Mouse (Mus musculus) Patski (cell line): ENCODE measurements around the gene Megf8. TPM values are rescaled to one million over a fixed set of nuclear protein-coding genes. Genes with fewer than 3 reads are reported as not detected.

Experiments used
- ATAC-seq: fragments of 100-300 bp; one replicate; pipeline ENCODE4 v1.8.0; 2021
- CTCF ChIA-PET: fragments of 350-600 bp; sonication (Branson Sonifier 250); formaldehyde crosslinking; loops from one replicate; lab custom pipeline; 2022; ENCODE audit warnings: inconsistent platforms; lab: Charles Lee
- POLR2A ChIA-PET: fragments of 350-600 bp; sonication (Branson Sonifier 250); formaldehyde crosslinking; loops from one replicate; lab custom pipeline; 2022; ENCODE audit warnings: antibody characterized with exemption, inconsistent platforms; lab: Charles Lee
- DNase-seq: peaks from one replicate; pipeline ENCODE4 v3.0.0-alpha.2; 2011; ENCODE audit warnings: low read depth, low spot score
- H3K27me3 ChIP-seq: fragments of 371-371 bp; one replicate; pipeline ENCODE4 v1.5.1; 2021
- CTCF ChIP-seq: fragments of 100-300 bp; IDR thresholded peaks from one replicate; pipeline ENCODE4 v1.5.1; 2021
- in situ Hi-C: fragments of 300-500 bp; cut with MboI; formaldehyde crosslinking; loops from 3 replicates; pipeline ENCODE4 v1.11.1; 2018; ENCODE audit warnings: low pct_unique_long_range_greater_than_20kb, mixed read lengths
- polyA plus RNA-seq: library from polyadenylated mRNA; unstranded; gene quantifications from one replicate; pipeline ENCODE4 v1.2.3, GENCODE M21; 2021

Megf8 gene
- polyA plus RNA-seq, 1 experiment from 2014 or later: 105 TPM

DNA sequence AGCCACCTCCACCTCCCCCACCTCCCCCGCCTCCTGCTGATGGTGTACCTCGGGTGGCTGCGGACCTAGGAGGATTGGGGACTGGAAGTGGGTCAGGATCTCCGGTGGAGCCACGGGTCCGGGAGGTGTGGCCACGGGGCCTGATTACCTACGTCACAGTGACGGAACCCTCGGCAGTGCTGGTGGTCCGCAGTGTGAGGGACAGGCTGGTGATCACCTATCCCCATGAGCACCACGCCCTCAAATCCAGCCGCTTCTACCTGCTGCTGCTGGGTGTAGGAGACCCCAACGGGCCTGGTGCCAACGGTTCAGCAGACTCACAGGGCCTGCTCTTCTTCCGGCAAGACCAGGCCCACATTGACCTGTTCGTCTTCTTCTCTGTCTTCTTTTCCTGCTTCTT is 46.7 kb downstream of the Megf8 start:
- POLR2A ChIA-PET: interaction anchor here (0.5 kb wide), 1 partner anchor 38 kb away, joined by 3 read pairs; no protein-coding TSS in a partner anchor

GRCm38 (mm10) chr7:25365937-25366625 is 49.1 kb downstream of the Megf8 start:
- ATAC-seq: no peak
- CTCF ChIA-PET: interaction anchor here (0.7 to 1.8 kb wide), 5 partner anchors 13 to 43 kb away, joined by 3 to 4 read pairs (median 4); no protein-coding TSS in a partner anchor
- H3K27me3 ChIP-seq: no peaks in the 10 kb centered on the region

More for the DNA sequence above, 46.7 kb downstream of the Megf8 start:
- no peaks in the 10 kb centered on the region for H3K27me3 ChIP-seq
- DNase-seq (no peak), ATAC-seq (no peak)
- no peak for TF ChIP-seq CTCF
- in situ Hi-C loops: no loop called here
- CTCF ChIA-PET: no interaction called here

GRCm38 (mm10) chr7:25367632-25368293 is 50.8 kb downstream of the Megf8 start:
- no peak for DNase-seq

More at GRCm38 (mm10) chr7:25365937-25366625, 49.1 kb downstream of the Megf8 start:
- in situ Hi-C loops: no loop called here
- DNase-seq: no peak
- TF ChIP-seq CTCF: no peak
- POLR2A ChIA-PET: interaction anchor here (1.1 kb wide), 1 partner anchor 32 kb away, joined by 4 read pairs; no protein-coding TSS in a partner anchor

GRCm38 (mm10) chr7:25368333-25368732 is 51.4 kb downstream of the Megf8 start:
- ChIA-PET CTCF (no interaction called here), POLR2A (no interaction called here)
- no peaks in the 10 kb centered on the region for H3K27me3 ChIP-seq
- no peak for TF ChIP-seq CTCF
- no peak for DNase-seq
- in situ Hi-C loops: no loop called here
- no peak for ATAC-seq

More at GRCm38 (mm10) chr7:25367632-25368293, 50.8 kb downstream of the Megf8 start:
- TF ChIP-seq CTCF: no peak
- H3K27me3 ChIP-seq: no peaks in the 10 kb centered on the region
- POLR2A ChIA-PET: no interaction called here
- CTCF ChIA-PET: no interaction called here
- ATAC-seq: no peak
- in situ Hi-C loops: no loop called here

DNA sequence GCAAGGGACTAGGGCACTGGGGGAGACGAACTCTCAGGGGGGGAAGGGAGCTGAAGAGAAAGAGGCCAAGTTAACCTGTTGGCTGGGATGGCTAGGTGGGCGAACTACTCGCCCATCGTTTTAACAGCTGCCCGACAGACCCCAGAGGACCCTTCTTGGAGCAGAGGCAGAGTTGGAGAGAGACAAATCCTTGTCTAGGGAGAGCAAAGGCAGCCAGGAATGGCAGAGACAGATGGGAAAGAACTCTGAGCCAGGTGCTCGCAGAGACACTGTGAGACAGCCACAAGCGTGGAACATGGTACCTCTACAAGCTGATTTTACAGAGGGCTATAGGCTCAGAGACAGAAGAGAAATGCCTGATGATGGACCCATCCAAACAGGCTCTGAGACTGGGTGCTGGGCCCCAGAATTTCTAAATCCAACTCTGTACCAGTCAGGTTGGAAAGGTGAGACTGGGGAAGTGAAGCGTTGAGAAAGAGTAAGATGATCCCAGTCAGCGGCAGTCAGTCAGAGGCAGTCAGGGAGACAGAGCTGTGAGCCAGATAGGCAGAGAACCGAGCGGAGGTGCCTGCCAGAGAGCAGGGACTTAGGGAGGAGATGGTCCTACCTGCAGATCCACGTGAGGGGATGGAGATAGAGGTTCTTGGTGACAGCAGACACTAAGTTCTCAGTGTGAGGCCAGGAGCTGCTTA is 52.2 kb downstream of the Megf8 start, which contains the start of gene Cnfn:
Gene Cnfn (minus strand): TSS at position 667 of the 692 bp plus-strand sequence.
- ATAC-seq (no peak), DNase-seq (no peak)
- TF ChIP-seq CTCF: no peak
- no peaks in the 10 kb centered on the region for H3K27me3 ChIP-seq
- ChIA-PET CTCF (no interaction called here), POLR2A (no interaction called here)
- in situ Hi-C loops: no loop called here

DNA sequence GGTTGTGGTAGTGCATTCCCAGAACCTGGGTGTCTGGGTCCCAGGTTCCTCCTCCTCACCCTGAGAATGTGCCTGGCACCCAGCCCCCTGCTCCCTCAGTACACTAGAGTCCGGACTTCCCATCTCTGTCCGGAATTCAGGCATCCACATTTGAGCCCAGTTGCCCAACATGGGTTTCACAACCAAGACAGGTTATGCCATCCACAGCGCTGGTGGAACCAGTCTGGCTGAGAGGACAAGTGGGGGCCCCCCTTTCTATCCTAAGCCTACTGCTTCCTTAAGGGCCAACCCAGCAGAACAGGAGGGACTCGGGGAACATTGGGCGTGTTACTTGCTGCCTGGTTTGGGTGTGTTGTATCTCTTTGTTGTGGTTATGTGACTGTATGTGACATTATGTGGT is 55.5 kb downstream of the Megf8 start:
- DNase-seq (no peak), ATAC-seq (no peak)
- in situ Hi-C loops: no loop called here
- CTCF ChIA-PET: interaction anchor here (0.6 kb wide), 1 partner anchor 28 kb away, joined by 3 read pairs; no protein-coding TSS in a partner anchor
- POLR2A ChIA-PET: no interaction called here
- no peaks in the 10 kb centered on the region for H3K27me3 ChIP-seq
- no peak for TF ChIP-seq CTCF

GRCm38 (mm10) chr7:25376556-25376955 is 59.6 kb downstream of the Megf8 start:
- in situ Hi-C loops: no loop called here
- no peak for TF ChIP-seq CTCF
- POLR2A ChIA-PET: interaction anchor here (0.6 to 1.2 kb wide), 2 partner anchors 14 to 22 kb away, joined by 3 to 4 read pairs; no protein-coding TSS in a partner anchor
- no peaks in the 10 kb centered on the region for H3K27me3 ChIP-seq
- no peak for ATAC-seq
- CTCF ChIA-PET: interaction anchor here (1.0 to 1.5 kb wide), 5 partner anchors 10 to 29 kb away, joined by 3 to 5 read pairs (median 3); no protein-coding TSS in a partner anchor
- no peak for DNase-seq

DNA sequence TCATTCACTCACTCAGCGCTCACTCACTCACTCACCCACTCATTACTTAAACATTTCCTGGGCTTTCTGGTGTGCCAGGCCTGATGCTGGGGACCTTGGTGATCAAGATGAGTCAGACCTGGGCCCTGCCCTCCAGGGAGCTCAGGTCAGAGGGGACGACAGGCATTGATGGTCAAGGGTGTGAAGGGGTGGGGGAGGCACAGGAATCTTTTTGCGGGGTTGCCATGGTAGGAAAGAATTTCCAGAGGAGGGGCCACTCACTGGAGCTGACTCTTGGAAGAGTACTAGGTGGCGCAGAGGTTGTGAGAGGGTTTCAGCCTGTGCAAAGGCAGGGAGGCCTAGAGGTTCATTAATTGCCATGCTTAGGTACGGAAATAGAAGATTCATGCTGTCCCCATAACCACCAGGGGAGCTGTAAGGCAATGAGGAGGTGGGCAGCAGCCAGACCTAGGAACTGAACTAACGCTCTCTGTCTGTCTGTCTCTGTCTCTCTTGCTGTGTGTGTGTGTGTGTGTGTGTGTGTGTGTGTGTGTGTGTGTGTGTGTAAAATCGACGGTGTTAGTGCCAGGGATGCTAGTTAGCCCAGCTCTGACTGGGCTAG is 60.2 kb downstream of the Megf8 start:
- peak; percentile 23 for ATAC-seq
- CTCF ChIA-PET: interaction anchor here (1.0 to 1.5 kb wide), 5 partner anchors 9 to 30 kb away, joined by 3 to 5 read pairs (median 3); no protein-coding TSS in a partner anchor
- POLR2A ChIA-PET: interaction anchor here (1.2 to 1.7 kb wide), 2 partner anchors 13 to 20 kb away, joined by 3 to 4 read pairs; no protein-coding TSS in a partner anchor
- H3K27me3 ChIP-seq: no peaks in the 10 kb centered on the region
- TF ChIP-seq CTCF: no peak
- DNase-seq: no peak
- in situ Hi-C loops: no loop called here

DNA sequence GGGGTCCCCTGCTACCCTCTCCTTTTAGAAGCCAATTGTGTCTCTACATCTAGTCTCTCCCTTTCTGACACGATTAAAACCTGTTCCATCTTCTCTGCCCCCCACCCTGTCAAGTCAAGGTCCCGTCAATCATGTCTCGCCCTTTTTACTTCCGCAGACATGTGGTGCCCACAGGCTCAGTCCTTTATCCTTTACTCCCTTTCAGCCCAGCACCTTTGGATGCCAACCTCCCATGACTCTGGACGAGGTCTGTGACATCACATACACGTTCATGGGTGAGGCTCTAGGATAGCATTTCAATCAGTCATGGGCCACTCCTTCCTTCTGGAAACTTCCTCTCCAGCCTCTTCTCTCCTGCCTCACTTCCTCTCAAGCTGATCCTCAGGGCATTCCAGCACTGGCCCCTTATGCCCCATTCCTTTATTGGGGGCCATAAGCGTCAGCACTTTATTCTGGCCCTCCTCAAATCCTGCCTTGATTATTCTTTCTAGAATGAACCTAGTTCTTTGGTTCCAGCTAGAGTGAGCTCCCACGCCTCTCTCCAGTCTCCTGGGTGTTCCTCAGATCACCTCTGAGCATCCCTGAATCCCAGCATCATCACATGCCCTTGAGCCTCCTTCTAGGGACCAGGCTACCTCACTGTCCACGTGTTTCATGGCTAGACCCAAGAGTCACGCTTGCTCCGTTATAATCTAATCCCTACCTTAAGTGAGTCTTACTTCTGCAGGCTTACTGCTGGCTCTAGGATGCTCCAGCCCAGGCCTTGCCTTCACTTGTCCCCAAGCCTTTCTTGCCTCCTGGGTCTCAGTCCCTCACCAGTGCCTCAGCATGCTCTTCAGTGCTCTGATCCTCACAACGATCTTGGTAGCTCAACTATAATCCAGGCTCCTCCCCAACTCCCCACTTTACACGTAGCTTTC is 61.5 kb downstream of the Megf8 start:
- ChIA-PET POLR2A (interaction anchor here (1.7 kb wide), 1 partner anchor 19 kb away, joined by 4 read pairs; no protein-coding TSS in a partner anchor), CTCF (interaction anchor here (1.0 to 2.0 kb wide), 13 partner anchors 7 to 62 kb away, joined by 3 to 14 read pairs (median 4); partner anchors contain the start of gene Megf8)
- in situ Hi-C loops: no loop called here
- DNase-seq (no peak), ATAC-seq (no peak)
- no peak for TF ChIP-seq CTCF
- H3K27me3 ChIP-seq: no peaks in the 10 kb centered on the region
